Mouse (Mus musculus): ENCODE measurements at regions not wholly inside any gene's neighbourhood (a gene's known extent, or its start where the extent isn't known, plus 50 kb on each side); places are given as distances from the start of the nearest gene placed in this dataset.
A peak's percentile ranks its signal among the peaks of the same experiment; 100 is the strongest.
"Not testable (repeated sequence)": the region's sequence is repeated elsewhere in the genome, so short reads cannot be mapped to it uniquely, and the experiment has no call there.

- H3K4me3 ChIP-seq (ENCODE audit: low read depth, low read length); H3K9ac ChIP-seq (replicated peaks; ENCODE audit: low read depth, low read length); H3K27ac ChIP-seq (ENCODE audit: low read length); ATAC-seq (ENCODE audit: insufficient number of reproducible peaks, insufficient read depth, low FRiP score, low read depth); H3K36me3 ChIP-seq (ENCODE audit: control insufficient read depth, insufficient read depth, low read length); H3K4me1 ChIP-seq (ENCODE audit: control insufficient read depth, insufficient read depth, low read length); H3K4me2 ChIP-seq (replicated peaks; ENCODE audit: low read depth, low read length); H3K9me3 ChIP-seq (ENCODE audit: control insufficient read depth, low read depth, low read length); H3K27me3 ChIP-seq (ENCODE audit: control insufficient read depth, insufficient read depth, low read length): not testable (repeated sequence)
- 58% methylated on average over 3 of the region's 4 CpGs for WGBS
These were observed 167.3 kb upstream of the Gm30302 start for GRCm38 (mm10) chr13:49966072-49966471.

- not testable (repeated sequence) for H3K27me3 ChIP-seq (ENCODE audit: control insufficient read depth, insufficient read depth, low read length); H3K4me2 ChIP-seq (replicated peaks; ENCODE audit: low read depth, low read length); H3K27ac ChIP-seq (ENCODE audit: low read length); H3K36me3 ChIP-seq (ENCODE audit: control insufficient read depth, insufficient read depth, low read length); H3K9me3 ChIP-seq (ENCODE audit: control insufficient read depth, low read depth, low read length); H3K9ac ChIP-seq (replicated peaks; ENCODE audit: low read depth, low read length); H3K4me3 ChIP-seq (ENCODE audit: low read depth, low read length); H3K4me1 ChIP-seq (ENCODE audit: control insufficient read depth, insufficient read depth, low read length)
- WGBS = 35% methylated on average over 4 of the region's 6 CpGs
- peak; percentile 23; the same call in 1 of the 2 replicates for ATAC-seq (ENCODE audit: insufficient number of reproducible peaks, insufficient read depth, low FRiP score, low read depth)
These were observed 159.3 kb upstream of the Gm30302 start for GRCm38 (mm10) chr13:49957993-49958681.

GRCm38 (mm10) chr13:49915781-49916180, 117.0 kb upstream of the Gm30302 start:
- no peak for ATAC-seq (ENCODE audit: insufficient number of reproducible peaks, insufficient read depth, low FRiP score, low read depth)
- no peaks in the 10 kb centered on the region for H3K36me3 ChIP-seq (ENCODE audit: control insufficient read depth, insufficient read depth, low read length)
- H3K27ac ChIP-seq (ENCODE audit: low read length) = no peak overlapping the region
- H3K9me3 ChIP-seq (ENCODE audit: control insufficient read depth, low read depth, low read length) = no peaks in the 10 kb centered on the region
- WGBS = 92% methylated on average over 2 of the region's 2 CpGs
- no peaks in the 10 kb centered on the region for H3K4me1 ChIP-seq (ENCODE audit: control insufficient read depth, insufficient read depth, low read length)
- no peak overlapping the region for H3K4me2 ChIP-seq (replicated peaks; ENCODE audit: low read depth, low read length)
- H3K27me3 ChIP-seq (ENCODE audit: control insufficient read depth, insufficient read depth, low read length) = no peaks in the 10 kb centered on the region
- H3K4me3 ChIP-seq (ENCODE audit: low read depth, low read length) = no peak overlapping the region
- no peak overlapping the region for H3K9ac ChIP-seq (replicated peaks; ENCODE audit: low read depth, low read length)
